Mouse (Mus musculus) embryonic fibroblast, embryonic 13.5 days (primary cell): ENCODE results near the gene Usp10. TPM values are rescaled to one million over a fixed set of nuclear protein-coding genes. Genes with fewer than 3 reads are reported as not detected.
A peak's percentile ranks its signal among the peaks of the same experiment; 100 is the strongest.

Source experiments
- H3K27ac ChIP-seq: 2 replicates; pipeline ENCODE4 v1.5.1; 2012; ENCODE audit warnings: low read length, control low read depth, inconsistent platforms; ENCODE audit not compliant: insufficient read depth
- H3K4me1 ChIP-seq: 2 replicates; pipeline ENCODE4 v1.6.1; 2011; ENCODE audit warnings: low read length; ENCODE audit not compliant: control insufficient read depth, insufficient read depth
- H3K4me3 ChIP-seq: 2 replicates; pipeline ENCODE4 v1.5.1; 2011; ENCODE audit warnings: mild to moderate bottlenecking, control low read depth, low read length; ENCODE audit not compliant: insufficient read depth
- CTCF ChIP-seq: IDR thresholded peaks from 2 replicates; pipeline ENCODE4 v1.5.1; 2011; ENCODE audit warnings: mild to moderate bottlenecking, control low read depth, low read length, moderate library complexity, borderline replicate concordance; ENCODE audit not compliant: insufficient read depth
- POLR2A ChIP-seq: IDR thresholded peaks from 2 replicates; pipeline ENCODE4 v1.6.1; 2011; ENCODE audit warnings: low read depth, mild to moderate bottlenecking, control low read depth, low read length, moderate library complexity
- polyA plus RNA-seq: library from polyadenylated mRNA; stranded (reverse); fragments of >200 nt; gene quantifications from 2 replicates; pipeline ENCODE4 v1.2.4, GENCODE M21; 2011; ENCODE audit warnings: low read depth; ENCODE audit not compliant: missing spikeins, insufficient read length

Usp10 gene
- polyA plus RNA-seq, 1 experiment, result 83.9 TPM

- H3K4me1 ChIP-seq, result peaks cover 9% of the 10 kb centered on the region; the same call in 1 of the 2 replicates
- H3K4me3 ChIP-seq, result no peak overlapping the region
- H3K27ac ChIP-seq, result peak overlapping the region; percentile 84
- no peak for TF ChIP-seq POLR2A
- TF ChIP-seq CTCF, result no peak
Measured at GRCm38 (mm10) chr8:120004154-120004702, 94.1 kb downstream of the Usp10 start.

- Histone ChIP-seq H3K27ac (peak overlapping the region; percentile 65), H3K4me1 (peaks cover 9% of the 10 kb centered on the region; the same call in 1 of the 2 replicates), H3K4me3 (no peak overlapping the region)
- TF ChIP-seq POLR2A, result no peak
- no peak for TF ChIP-seq CTCF
Measured at GRCm38 (mm10) chr8:120004705-120005381, 94.7 kb downstream of the Usp10 start.

GRCm38 (mm10) chr8:120006645-120007160 is 96.5 kb downstream of the Usp10 start:
- peaks cover 9% of the 10 kb centered on the region; the same call in 1 of the 2 replicates for H3K4me1 ChIP-seq
- no peak for TF ChIP-seq CTCF
- TF ChIP-seq POLR2A, result no peak
- no peak overlapping the region for H3K27ac ChIP-seq
- no peak overlapping the region for H3K4me3 ChIP-seq

Other genes with a start within 250 kb of the Usp10 start
- not detected in 2 replicates for gene Wfdc1, start 244.0 kb upstream of the Usp10 start, polyA plus RNA-seq
- not detected in 2 replicates for gene Atp2c2, start 210.4 kb upstream of the Usp10 start, polyA plus RNA-seq
- 10.1 TPM in 2 replicates for gene Tldc1, start 131.9 kb upstream of the Usp10 start, polyA plus RNA-seq
- gene Cotl1, start 69.8 kb upstream of the Usp10 start, polyA plus RNA-seq, result 27.0 and 35.5 TPM in 2 replicates
- 1.6 and 2.1 TPM in 2 replicates for gene Klhl36, start 48.1 kb upstream of the Usp10 start, polyA plus RNA-seq
- gene Gm20388, start 481 bp downstream of the Usp10 start, polyA plus RNA-seq, result 82.0 and 82.8 TPM in 2 replicates
- 40.9 and 41.4 TPM in 2 replicates for gene Crispld2, start 82.1 kb downstream of the Usp10 start, polyA plus RNA-seq
- gene Zdhhc7, start 191.1 kb downstream of the Usp10 start, polyA plus RNA-seq, result 20.1 and 25.6 TPM in 2 replicates
- 2.9 and 6.5 TPM in 2 replicates for gene 6430548M08Rik, start 203.8 kb downstream of the Usp10 start, polyA plus RNA-seq